Mouse (Mus musculus): ENCODE results near the gene Shc2.

Shc2 gene

GRCm38 (mm10) chr10:79637128-79638110, at the start of gene Shc2:
TSS of gene Shc2 (minus strand) at chr10:79637918.
- peak; percentile 84 for DNase-seq (ENCODE audit: low spot score)

- DNase-seq (ENCODE audit: low spot score), result no peak
These were observed 49.8 kb upstream of the Shc2 start for GRCm38 (mm10) chr10:79687513-79687912.

GRCm38 (mm10) chr10:79686691-79687090, 49.0 kb upstream of the Shc2 start:
- DNase-seq (ENCODE audit: low spot score), result no peak

- DNase-seq (ENCODE audit: low spot score), result no peak
These were observed 48.5 kb upstream of the Shc2 start for GRCm38 (mm10) chr10:79686219-79686618.

GRCm38 (mm10) chr10:79684770-79685600, 47.3 kb upstream of the Shc2 start:
- DNase-seq (ENCODE audit: low spot score), result no peak

- no peak for DNase-seq (ENCODE audit: low spot score)
These were observed 46.3 kb upstream of the Shc2 start for GRCm38 (mm10) chr10:79683726-79684640.

- peak; percentile 84 for DNase-seq (ENCODE audit: low spot score)
These were observed 45.3 kb upstream of the Shc2 start for GRCm38 (mm10) chr10:79682916-79683582.

- peak; percentile 62 for DNase-seq (ENCODE audit: low spot score)
These were observed 44.8 kb upstream of the Shc2 start for GRCm38 (mm10) chr10:79682551-79682915.

GRCm38 (mm10) chr10:79681591-79682245, 44.0 kb upstream of the Shc2 start, which contains the start of gene Cdc34:
TSS of gene Cdc34 (plus strand) at chr10:79682195.
- peak; percentile 99 for DNase-seq (ENCODE audit: low spot score)

GRCm38 (mm10) chr10:79680606-79681495, 43.1 kb upstream of the Shc2 start:
- no peak for DNase-seq (ENCODE audit: low spot score)

GRCm38 (mm10) chr10:79675346-79676035, 37.8 kb upstream of the Shc2 start:
- DNase-seq (ENCODE audit: low spot score), result no peak

- DNase-seq (ENCODE audit: low spot score), result no peak
These were observed 35.3 kb upstream of the Shc2 start for GRCm38 (mm10) chr10:79673054-79673453.

GRCm38 (mm10) chr10:79672088-79672455, 34.4 kb upstream of the Shc2 start:
- no peak for DNase-seq (ENCODE audit: low spot score)

- DNase-seq (ENCODE audit: low spot score), result no peak
These were observed 33.8 kb upstream of the Shc2 start for GRCm38 (mm10) chr10:79671396-79672087.

- DNase-seq (ENCODE audit: low spot score), result no peak
These were observed 32.6 kb upstream of the Shc2 start for GRCm38 (mm10) chr10:79670071-79670888.

GRCm38 (mm10) chr10:79669576-79670057, 31.9 kb upstream of the Shc2 start:
- peak; percentile 87 for DNase-seq (ENCODE audit: low spot score)

Data from testis, postnatal 10 days (tissue).